Mouse (Mus musculus) T-cell, adult 2 months (primary cell): Measurements from ENCODE around the gene Kcns1.

Source experiments
- DNase-seq: peaks from one replicate; pipeline ENCODE4 v3.0.0; 2022; ENCODE audit warnings: low spot score

The Kcns1 gene

DNA sequence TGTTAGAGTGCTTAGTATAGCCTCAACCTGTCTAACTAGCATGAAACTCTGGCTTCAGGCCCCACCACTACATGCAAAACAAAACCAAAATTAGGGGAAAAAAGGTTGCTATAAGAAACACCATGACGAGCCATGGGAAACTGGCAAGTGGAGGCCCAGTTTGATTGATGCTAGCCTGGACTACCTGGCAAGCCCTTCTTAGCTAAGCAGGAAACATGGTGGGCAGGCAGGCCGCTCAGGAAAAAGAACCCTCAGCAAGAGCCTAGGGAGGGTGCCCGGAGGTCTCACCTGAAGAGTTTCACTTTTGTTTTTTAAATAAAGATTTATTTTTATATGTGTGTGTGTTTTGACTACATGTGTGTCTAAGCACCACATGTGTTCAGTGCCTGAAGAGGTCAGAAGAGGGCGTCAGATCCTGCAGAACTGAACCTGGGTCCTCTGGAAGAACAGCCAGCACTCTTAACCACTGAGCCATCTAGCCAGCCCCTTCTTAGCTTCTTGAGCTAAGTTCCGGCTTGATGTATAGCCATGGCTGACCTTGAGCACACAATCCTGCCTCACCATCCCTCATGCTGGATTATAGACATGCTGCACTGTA lies 47.6 kb downstream of the Kcns1 start:
- no peak for DNase-seq

DNA sequence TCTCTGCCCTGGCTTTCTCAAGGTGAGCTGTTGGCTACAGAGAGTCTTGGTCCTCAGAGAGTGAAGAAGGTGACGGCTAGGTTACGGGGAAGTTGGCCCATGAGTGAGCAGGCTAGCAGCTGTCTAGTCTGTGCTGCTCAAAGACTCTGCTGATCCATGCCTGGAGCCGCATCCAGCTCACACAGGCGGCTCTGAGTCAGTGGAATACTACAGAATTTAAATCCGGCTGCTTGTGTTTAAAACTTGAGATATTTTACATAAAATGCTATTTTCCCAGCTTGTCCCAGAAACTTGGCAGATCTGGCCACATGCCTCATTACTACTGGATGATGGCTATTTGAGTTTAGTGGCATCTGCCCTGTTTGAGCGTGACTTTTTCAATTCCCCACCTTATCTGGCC lies 51.4 kb downstream of the Kcns1 start:
- no peak for DNase-seq

DNA sequence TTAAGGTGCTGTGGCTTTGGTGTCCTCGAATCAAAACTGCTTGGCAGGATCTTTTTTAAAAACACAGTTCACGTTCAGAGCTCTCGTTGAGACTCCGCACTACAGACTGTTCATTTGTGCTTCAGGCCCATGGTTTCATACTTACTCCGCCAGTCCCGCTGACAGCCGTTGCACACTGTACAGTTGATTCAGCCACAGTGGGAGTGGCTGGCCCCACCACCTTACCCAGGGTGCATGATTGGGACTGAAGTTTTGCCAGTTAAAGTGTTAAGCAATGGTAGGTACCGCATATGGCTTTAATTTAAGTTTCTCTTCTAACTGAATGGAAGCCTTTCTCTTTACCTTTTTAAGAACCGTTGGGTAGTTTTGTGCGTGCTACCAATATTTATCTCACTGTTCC lies 55.4 kb downstream of the Kcns1 start:
- no peak for DNase-seq

DNA sequence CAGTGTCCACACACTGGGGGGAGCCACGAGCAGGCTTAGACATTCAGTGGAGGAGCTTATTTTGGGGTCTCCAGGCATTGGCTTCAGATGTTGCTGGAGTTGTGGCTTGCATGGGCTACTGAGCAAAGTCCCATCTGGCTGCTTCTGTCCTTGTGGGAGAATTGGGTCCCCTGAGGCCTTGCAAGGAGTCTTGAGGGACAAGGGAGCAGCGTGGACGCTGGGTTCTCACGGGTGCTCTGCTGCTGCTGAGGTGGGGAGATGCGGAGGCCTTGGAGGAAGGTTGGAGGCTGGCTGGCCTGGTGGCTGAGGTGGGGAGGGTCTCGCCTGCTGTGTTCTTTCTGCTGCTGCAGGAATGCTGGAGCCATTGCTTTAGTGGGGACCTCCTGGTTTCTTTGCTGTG lies 56.9 kb downstream of the Kcns1 start:
- no peak for DNase-seq
